Mouse (Mus musculus) heart, embryonic 16.5 days (tissue): ENCODE results near the gene Acvr1b. TPM values are rescaled to one million over a fixed set of nuclear protein-coding genes. Genes with fewer than 3 reads are reported as not detected.

ENCODE experiments used
- ATAC-seq: fragments of 200-750 bp; cut with Nextera tagmentation; replicated peaks from 2 replicates; pipeline ENCODE4 v1.8.0; 2017; ENCODE audit warnings: moderate number of reproducible peaks; ENCODE audit not compliant: insufficient read depth, low FRiP score; ENCODE audit errors: extremely low read depth
- H3K27ac ChIP-seq: fragments of 300-500 bp; sonication (generic); 2 replicates; pipeline ENCODE4 v1.5.1; 2014; ENCODE audit warnings: mild to moderate bottlenecking, low read length, control low read depth, moderate library complexity
- H3K27me3 ChIP-seq: fragments of 300-500 bp; sonication (generic); 2 replicates; pipeline ENCODE4 v1.6.1; 2014; ENCODE audit warnings: low read length, mixed read lengths; ENCODE audit not compliant: control insufficient read depth, insufficient read depth
- H3K36me3 ChIP-seq: fragments of 300-500 bp; sonication (generic); 2 replicates; pipeline ENCODE4 v1.6.1; 2014; ENCODE audit not compliant: control insufficient read depth, insufficient read depth
- H3K4me1 ChIP-seq: fragments of 300-500 bp; sonication (generic); 2 replicates; pipeline ENCODE4 v1.6.1; 2014; ENCODE audit warnings: low read length, mixed read lengths; ENCODE audit not compliant: control insufficient read depth, insufficient read depth
- H3K4me2 ChIP-seq: fragments of 300-500 bp; sonication (generic); 2 replicates; pipeline ENCODE4 v1.6.1; 2014; ENCODE audit warnings: low read depth, mild to moderate bottlenecking, control low read depth, low read length
- H3K4me3 ChIP-seq: fragments of 300-500 bp; sonication (generic); 2 replicates; pipeline ENCODE4 v1.5.1; 2014; ENCODE audit warnings: mild to moderate bottlenecking, control low read depth, low read length
- H3K9ac ChIP-seq: fragments of 300-500 bp; sonication (generic); 2 replicates; pipeline ENCODE4 v1.6.1; 2014; ENCODE audit warnings: low read length, control low read depth
- H3K9me3 ChIP-seq: fragments of 300-500 bp; sonication (generic); replicated peaks from 2 replicates; pipeline ENCODE4 v1.6.1; 2016; ENCODE audit warnings: low read length; ENCODE audit not compliant: control insufficient read depth
- WGBS: fragments of 180-500 bp; shearing (Covaris S2); extraction: QIAGEN DNeasy Blood & Tissue Kit; methylation state at CpG from one replicate; pipeline ENCODE4 v1.1.7; 2014; 5-methylcytosine and 5-hydroxymethylcytosine counted together
- polyA plus RNA-seq: library from polyadenylated mRNA; unstranded; fragments of >200 nt; fragmentation: Nextera tagmentation; extraction: Ambion mirVana; gene quantifications from 2 replicates; pipeline ENCODE4 v1.2.1, GENCODE M21; 2015

Gene Acvr1b
- polyA plus RNA-seq, 1 experiment from 2014 or later, result 7.1 TPM

DNA sequence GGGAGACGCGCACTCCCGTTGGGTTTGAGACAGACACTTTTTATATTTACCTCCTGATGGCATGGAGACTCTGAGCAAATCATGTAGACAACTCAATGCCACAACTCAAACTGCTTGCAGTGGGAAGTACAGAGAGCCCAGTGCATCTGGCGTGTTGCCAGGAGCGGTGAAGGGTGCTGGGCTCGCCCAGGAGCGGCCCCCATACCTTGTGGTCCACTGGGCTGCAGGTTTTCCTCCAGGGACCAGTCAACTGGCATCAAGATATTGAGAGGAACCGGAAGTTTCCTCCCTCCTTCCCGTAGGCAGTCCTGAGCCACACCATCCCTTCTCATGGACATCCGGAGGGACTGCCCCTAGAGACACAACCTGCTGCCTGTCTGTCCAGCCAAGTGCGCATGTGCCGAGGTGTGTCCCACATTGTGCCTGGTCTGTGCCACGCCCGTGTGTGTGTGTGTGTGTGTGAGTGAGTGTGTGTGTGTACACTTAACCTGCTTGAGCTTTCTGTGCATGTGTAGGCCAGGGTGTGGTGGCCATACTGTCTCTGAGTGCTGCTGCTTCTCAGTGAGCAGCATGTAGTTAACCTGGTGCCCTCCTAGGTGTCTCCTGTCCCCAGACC, 37.2 kb downstream of the Acvr1b start:
- no peak overlapping the region for H3K4me2 ChIP-seq
- no peak overlapping the region for H3K27ac ChIP-seq
- H3K36me3 ChIP-seq, result peaks cover 31% of the 10 kb centered on the region
- ATAC-seq, result no peak
- H3K4me3 ChIP-seq, result no peak overlapping the region
- no peaks in the 10 kb centered on the region for H3K9me3 ChIP-seq
- peaks cover 2% of the 10 kb centered on the region for H3K4me1 ChIP-seq
- H3K27me3 ChIP-seq, result no peaks in the 10 kb centered on the region
- no peak overlapping the region for H3K9ac ChIP-seq
- 85% methylated on average over 14 of the region's 14 CpGs for WGBS

GRCm38 (mm10) chr15:101212435-101212834, 38.6 kb downstream of the Acvr1b start:
- Histone ChIP-seq H3K4me2 (no peak overlapping the region), H3K9ac (no peak overlapping the region), H3K4me3 (no peak overlapping the region), H3K4me1 (peaks cover 2% of the 10 kb centered on the region), H3K27ac (no peak overlapping the region), H3K9me3 (no peaks in the 10 kb centered on the region), H3K36me3 (peaks cover 26% of the 10 kb centered on the region), H3K27me3 (no peaks in the 10 kb centered on the region)
- ATAC-seq, result no peak; the same call in 1 of the 2 replicates
- 64% methylated on average over 14 of the region's 14 CpGs for WGBS

DNA sequence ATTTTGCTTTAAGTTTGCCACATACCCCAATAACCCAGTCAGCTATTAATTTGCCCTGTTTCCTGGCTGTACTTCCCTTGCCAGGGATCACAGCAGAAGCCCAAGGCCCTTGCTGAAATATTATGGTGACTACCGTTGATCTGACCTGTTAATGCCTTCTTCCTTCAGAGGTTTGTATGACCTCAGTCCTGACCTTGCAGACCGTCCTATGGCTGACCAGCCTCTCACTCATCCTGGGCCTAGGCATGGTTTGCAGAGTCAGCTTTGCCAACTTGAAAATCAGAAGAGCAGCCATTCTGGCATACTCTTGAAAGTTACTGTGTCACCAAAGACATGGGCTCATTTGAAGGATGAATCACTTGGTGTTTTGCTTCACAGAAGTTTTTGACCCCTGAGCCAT, 41.3 kb downstream of the Acvr1b start:
- no peak overlapping the region for H3K27ac ChIP-seq
- peaks cover 2% of the 10 kb centered on the region; the same call in 1 of the 2 replicates for H3K4me1 ChIP-seq
- H3K4me2 ChIP-seq, result no peak overlapping the region
- H3K27me3 ChIP-seq, result no peaks in the 10 kb centered on the region
- H3K9ac ChIP-seq, result no peak overlapping the region
- 61% methylated on average over 2 of the region's 2 CpGs for WGBS
- H3K4me3 ChIP-seq, result no peak overlapping the region
- no peaks in the 10 kb centered on the region for H3K9me3 ChIP-seq
- H3K36me3 ChIP-seq, result peaks cover 16% of the 10 kb centered on the region
- no peak for ATAC-seq

DNA sequence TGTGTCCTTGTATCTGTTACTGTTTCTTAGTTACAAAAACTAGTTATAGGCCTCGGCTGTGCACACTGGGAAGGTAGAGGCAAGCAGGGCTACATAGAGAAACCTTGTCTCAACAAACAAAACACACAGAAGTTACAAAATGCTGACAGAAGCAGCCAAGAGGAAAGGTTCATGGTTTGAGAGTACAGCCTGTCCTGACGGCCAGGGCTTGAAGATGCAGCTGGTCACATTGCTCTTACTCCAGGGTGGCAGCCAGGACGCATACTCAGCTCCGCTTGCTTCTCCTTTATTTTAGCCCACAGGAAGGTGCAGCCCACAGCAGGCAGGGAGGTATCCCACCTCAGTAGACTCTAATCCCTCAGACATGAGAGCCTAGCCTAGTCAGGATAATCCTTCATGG, 42.2 kb downstream of the Acvr1b start:
- ATAC-seq, result no peak
- Histone ChIP-seq H3K36me3 (peaks cover 14% of the 10 kb centered on the region), H3K9me3 (no peaks in the 10 kb centered on the region), H3K4me2 (no peak overlapping the region), H3K27me3 (no peaks in the 10 kb centered on the region), H3K9ac (no peak overlapping the region), H3K4me3 (no peak overlapping the region), H3K4me1 (peaks cover 2% of the 10 kb centered on the region; the same call in 1 of the 2 replicates), H3K27ac (no peak overlapping the region)
- WGBS, result 76% methylated on average over 4 of the region's 4 CpGs

DNA sequence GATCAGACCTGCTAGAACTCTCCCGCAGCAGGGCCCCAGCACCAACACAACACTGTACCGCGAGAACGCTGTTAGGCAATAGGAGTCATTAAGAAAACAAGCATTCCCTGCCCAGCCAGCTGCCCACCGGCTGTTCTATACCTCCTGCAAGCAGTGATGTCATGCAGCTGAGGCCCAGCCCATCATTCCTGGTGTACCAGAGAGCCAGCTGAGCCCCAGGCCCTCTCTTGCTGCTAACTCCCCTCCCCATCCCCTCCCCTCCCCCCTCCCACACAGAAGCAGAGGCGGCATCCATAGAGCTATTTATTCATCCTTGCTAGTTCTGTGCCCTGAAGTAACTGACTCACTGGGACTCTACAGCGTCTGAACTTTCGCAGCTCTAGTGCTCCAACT, 47.0 kb downstream of the Acvr1b start:
- Histone ChIP-seq H3K9me3 (no peaks in the 10 kb centered on the region), H3K4me3 (no peak overlapping the region), H3K27ac (no peak overlapping the region), H3K4me1 (peaks cover 19% of the 10 kb centered on the region), H3K27me3 (peaks cover 10% of the 10 kb centered on the region), H3K36me3 (no peaks in the 10 kb centered on the region), H3K4me2 (no peak overlapping the region), H3K9ac (no peak overlapping the region)
- WGBS, result 13% methylated on average over 8 of the region's 8 CpGs
- no peak for ATAC-seq

- no peak for ATAC-seq
- Histone ChIP-seq H3K36me3 (no peaks in the 10 kb centered on the region), H3K4me3 (peak overlapping the region; percentile 45), H3K9ac (no peak overlapping the region), H3K4me2 (peak overlapping the region; percentile 63), H3K9me3 (no peaks in the 10 kb centered on the region), H3K4me1 (peaks cover 21% of the 10 kb centered on the region), H3K27me3 (peaks cover 11% of the 10 kb centered on the region), H3K27ac (no peak overlapping the region)
- 5% methylated on average over 14 of the region's 14 CpGs for WGBS
These were observed 47.6 kb downstream of the Acvr1b start for GRCm38 (mm10) chr15:101221298-101222104.

DNA sequence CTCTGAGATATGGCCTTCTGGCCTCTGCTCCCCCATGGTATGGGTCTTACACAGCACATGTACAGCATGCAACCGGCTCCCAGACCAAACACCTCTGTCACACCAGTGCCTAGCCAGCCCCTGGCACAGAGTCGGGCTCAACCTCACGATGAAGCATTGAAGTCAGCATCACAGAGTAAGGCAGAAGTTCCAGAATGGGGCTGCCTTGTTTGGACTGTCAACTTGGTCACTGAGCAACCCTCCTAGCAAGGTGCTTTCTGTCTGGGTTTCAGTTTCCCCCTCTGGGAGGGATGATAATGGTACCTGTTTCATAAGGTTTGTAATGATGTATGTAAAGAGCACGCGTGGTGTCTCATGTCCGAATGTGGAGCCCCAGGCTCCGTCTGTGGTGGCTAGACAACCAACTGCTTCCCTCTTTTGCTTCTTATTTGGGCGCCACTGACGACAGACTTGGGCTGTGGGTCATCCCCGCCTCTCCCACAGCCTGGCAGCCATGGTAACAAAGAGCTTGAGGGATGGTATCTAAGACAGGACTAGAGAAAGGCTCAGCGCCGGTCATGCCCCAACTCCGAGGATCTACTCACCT, 49.1 kb downstream of the Acvr1b start:
- no peak overlapping the region for H3K4me2 ChIP-seq
- H3K27me3 ChIP-seq, result peaks cover 11% of the 10 kb centered on the region
- whole genome bisulfite sequencing, result 48% methylated on average over 13 of the region's 13 CpGs
- no peak overlapping the region for H3K9ac ChIP-seq
- H3K36me3 ChIP-seq, result 0 out of 2 replicates have a peak, but pooled peaks cover 2% of the 10 kb centered on the region
- H3K27ac ChIP-seq, result no peak overlapping the region
- H3K9me3 ChIP-seq, result no peaks in the 10 kb centered on the region
- no peak overlapping the region for H3K4me3 ChIP-seq
- no peak for ATAC-seq
- peaks cover 21% of the 10 kb centered on the region for H3K4me1 ChIP-seq

DNA sequence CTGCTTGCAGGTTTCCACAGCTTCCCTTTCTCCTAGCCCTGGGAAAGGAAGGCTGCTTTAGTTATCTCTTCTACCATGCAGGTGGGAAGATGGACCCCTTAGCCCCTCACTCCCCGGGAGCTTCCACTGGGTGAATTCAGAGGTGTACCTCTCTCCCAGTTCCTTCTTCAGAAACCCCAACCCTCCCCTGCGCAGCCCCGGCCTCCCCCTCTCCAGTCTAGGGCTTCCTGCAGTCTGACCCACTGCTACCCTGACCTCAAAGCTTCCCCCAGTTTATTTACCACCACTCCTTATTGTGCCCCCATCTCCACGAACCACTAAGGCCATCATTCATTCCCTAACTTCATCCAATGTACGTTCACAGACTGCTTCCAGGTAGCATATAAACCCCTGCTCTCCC, 49.7 kb downstream of the Acvr1b start:
- Histone ChIP-seq H3K9ac (peak overlapping the region; percentile 94), H3K36me3 (peaks cover 2% of the 10 kb centered on the region; the same call in 1 of the 2 replicates), H3K4me3 (peak overlapping the region; percentile 90), H3K4me2 (peak overlapping the region; percentile 88), H3K27me3 (peaks cover 11% of the 10 kb centered on the region), H3K9me3 (no peaks in the 10 kb centered on the region), H3K4me1 (peaks cover 25% of the 10 kb centered on the region), H3K27ac (no peak overlapping the region)
- WGBS, result 7% methylated on average over 5 of the region's 5 CpGs
- 0 out of 2 replicates have a peak, but pooled peaks have one; percentile 1 for ATAC-seq
